Mouse (Mus musculus) C2C12 (cell line): Measurements from ENCODE around the gene Dgcr2. TPM values are rescaled to one million over a fixed set of nuclear protein-coding genes. Genes with fewer than 3 reads are reported as not detected.
A peak's percentile ranks its signal among the peaks of the same experiment; 100 is the strongest.

ENCODE experiments used
- H3K27me3 ChIP-seq: one replicate; pipeline ENCODE4 v1.6.1; 2011; ENCODE audit not compliant: control insufficient read depth, insufficient read depth, insufficient read length
- H3K36me3 ChIP-seq: one replicate; pipeline ENCODE4 v1.6.1; 2011; ENCODE audit not compliant: control insufficient read depth, insufficient read depth
- H3K4me3 ChIP-seq: one replicate; pipeline ENCODE4 v1.5.1; 2011; ENCODE audit warnings: mild to moderate bottlenecking, control low read depth; ENCODE audit not compliant: poor library complexity, insufficient read depth, severe bottlenecking
- H3K79me2 ChIP-seq: one replicate; pipeline ENCODE4 v1.6.1; 2011; ENCODE audit not compliant: control insufficient read depth, insufficient read depth
- H3K79me3 ChIP-seq: one replicate; pipeline ENCODE4 v1.6.1; 2011; ENCODE audit warnings: low read depth, control low read depth
- H3ac ChIP-seq: one replicate; pipeline ENCODE3; 2011; ENCODE audit warnings: low read depth; ENCODE audit not compliant: control insufficient read depth, insufficient read length
- CEBPB ChIP-seq: IDR thresholded peaks from one replicate; pipeline ENCODE4 v1.6.1; 2011; ENCODE audit warnings: low read depth, mild to moderate bottlenecking, control low read depth, moderate library complexity
- CTCF ChIP-seq: IDR thresholded peaks from one replicate; pipeline ENCODE4 v1.5.1; 2011; ENCODE audit not compliant: control insufficient read depth, insufficient read depth, insufficient read length
- FOSL1 ChIP-seq: IDR thresholded peaks from one replicate; pipeline ENCODE4 v1.8.0; 2011; ENCODE audit warnings: mild to moderate bottlenecking, low read length; ENCODE audit not compliant: poor library complexity, insufficient read depth, severe bottlenecking
- MAX ChIP-seq: IDR thresholded peaks from one replicate; pipeline ENCODE4 v1.6.1; 2011; ENCODE audit warnings: mild to moderate bottlenecking, control low read depth
- MYOD1 ChIP-seq: IDR thresholded peaks from one replicate; pipeline ENCODE4 v1.6.1; 2011; ENCODE audit warnings: low read depth; ENCODE audit not compliant: control insufficient read depth, insufficient read length
- MYOG ChIP-seq: IDR thresholded peaks from one replicate; pipeline ENCODE4 v1.6.1; 2011; ENCODE audit not compliant: control insufficient read depth, insufficient read length; ENCODE audit errors: extremely low read depth
- USF1 ChIP-seq: IDR thresholded peaks from one replicate; pipeline ENCODE4 v1.6.1; 2011; ENCODE audit warnings: low read depth, mild to moderate bottlenecking, control low read depth, moderate library complexity
- polyA plus RNA-seq: library from polyadenylated mRNA; unstranded; fragments of >200 nt; fragmentation: generic; extraction: Trizol; gene quantifications from one replicate; pipeline ENCODE4 v1.2.1, GENCODE M21; 2012; ENCODE audit warnings: missing spikeins

Dgcr2 gene
- polyA plus RNA-seq, 1 experiment: 41.9 TPM

- no peak overlapping the region for H3K4me3 ChIP-seq
- peaks cover 24% of the 10 kb centered on the region for H3K36me3 ChIP-seq
- no peaks in the 10 kb centered on the region for H3K79me3 ChIP-seq
- TF ChIP-seq MYOD1: no peak
- no peak for TF ChIP-seq MAX
- TF ChIP-seq CTCF: no peak
- TF ChIP-seq USF1: no peak
- TF ChIP-seq FOSL1: no peak
- TF ChIP-seq MYOG: no peak
- no peak for TF ChIP-seq CEBPB
- H3K79me2 ChIP-seq: no peaks in the 10 kb centered on the region
- no peak overlapping the region for H3ac ChIP-seq
- peaks cover 17% of the 10 kb centered on the region for H3K27me3 ChIP-seq
Measured at GRCm38 (mm10) chr16:17839976-17840375, 58.4 kb downstream of the Dgcr2 start.

- peaks cover 15% of the 10 kb centered on the region for H3K36me3 ChIP-seq
- TF ChIP-seq FOSL1: no peak
- no peak for TF ChIP-seq CTCF
- no peak for TF ChIP-seq USF1
- TF ChIP-seq MYOG: no peak
- no peak for TF ChIP-seq CEBPB
- no peak for TF ChIP-seq MYOD1
- TF ChIP-seq MAX: no peak
- H3K27me3 ChIP-seq: peaks cover 36% of the 10 kb centered on the region
- no peaks in the 10 kb centered on the region for H3K79me3 ChIP-seq
- H3ac ChIP-seq: no peak within 1 kb of the TSS
- no peaks in the 10 kb centered on the region for H3K79me2 ChIP-seq
- H3K4me3 ChIP-seq: no peak within 1 kb of the TSS
Measured at GRCm38 (mm10) chr16:17838051-17838450, 60.3 kb downstream of the Dgcr2 start, which contains the start of gene Car15. Car15 (minus strand) TSS chr16:17838364.

GRCm38 (mm10) chr16:17835481-17835880 is 62.9 kb downstream of the Dgcr2 start:
- TF ChIP-seq FOSL1 (no peak), MYOG (no peak), CEBPB (no peak), CTCF (no peak), MYOD1 (no peak), USF1 (no peak)
- H3K36me3 ChIP-seq: no peaks in the 10 kb centered on the region
- no peak overlapping the region for H3K4me3 ChIP-seq
- H3K27me3 ChIP-seq: peaks cover 62% of the 10 kb centered on the region
- H3K79me3 ChIP-seq: no peaks in the 10 kb centered on the region
- no peaks in the 10 kb centered on the region for H3K79me2 ChIP-seq
- no peak overlapping the region for H3ac ChIP-seq

GRCm38 (mm10) chr16:17834543-17834942 is 63.8 kb downstream of the Dgcr2 start:
- Histone ChIP-seq H3K79me2 (no peaks in the 10 kb centered on the region), H3K4me3 (no peak overlapping the region), H3ac (no peak overlapping the region), H3K27me3 (peaks cover 72% of the 10 kb centered on the region), H3K79me3 (no peaks in the 10 kb centered on the region), H3K36me3 (no peaks in the 10 kb centered on the region)
- no peak for TF ChIP-seq MAX
- TF ChIP-seq CEBPB: no peak
- TF ChIP-seq MYOD1: no peak
- TF ChIP-seq MYOG: no peak
- no peak for TF ChIP-seq USF1
- TF ChIP-seq CTCF: no peak
- no peak for TF ChIP-seq FOSL1

GRCm38 (mm10) chr16:17833681-17834399 is 64.5 kb downstream of the Dgcr2 start:
- H3K36me3 ChIP-seq: no peaks in the 10 kb centered on the region
- H3K79me3 ChIP-seq: no peaks in the 10 kb centered on the region
- peaks cover 74% of the 10 kb centered on the region for H3K27me3 ChIP-seq
- H3K4me3 ChIP-seq: no peak overlapping the region
- peak overlapping the region; percentile 55 for H3ac ChIP-seq
- no peaks in the 10 kb centered on the region for H3K79me2 ChIP-seq
- TF ChIP-seq CTCF (no peak), USF1 (no peak), FOSL1 (no peak), MYOG (no peak), CEBPB (no peak), MYOD1 (no peak), MAX (no peak)

GRCm38 (mm10) chr16:17833321-17833680 is 65.1 kb downstream of the Dgcr2 start:
- Histone ChIP-seq H3K36me3 (no peaks in the 10 kb centered on the region), H3K4me3 (no peak overlapping the region), H3ac (peak overlapping the region; percentile 55), H3K79me2 (no peaks in the 10 kb centered on the region), H3K79me3 (no peaks in the 10 kb centered on the region), H3K27me3 (peaks cover 79% of the 10 kb centered on the region)
- TF ChIP-seq MYOG (no peak), CEBPB (no peak), FOSL1 (no peak), MYOD1 (no peak), USF1 (no peak), CTCF (no peak), MAX (no peak)
